Mouse (Mus musculus) CH12.LX (cell line): ENCODE measurements at regions not wholly inside any gene's neighbourhood (a gene's known extent, or its start where the extent isn't known, plus 50 kb on each side); places are given as distances from the start of the nearest gene placed in this dataset.

Experiments used
- CHD1 ChIP-seq: IDR thresholded peaks from 2 replicates; pipeline ENCODE4 v1.6.1; 2012; ENCODE audit warnings: low read depth, low read length, improper control_type of control experiment, inconsistent platforms
- CHD2 ChIP-seq: IDR thresholded peaks from 2 replicates; pipeline ENCODE4 v1.6.1; 2011; ENCODE audit warnings: low read length, improper control_type of control experiment
- CTCF ChIP-seq, 2 experiments: IDR thresholded peaks in 1 of 2; conservative IDR thresholded peaks in 1 of 2; 2 replicates each; pipeline ENCODE4 v1.5.1; 2011 to 2012; ENCODE audit warnings: low read depth in 2 of 2, low read length in 2 of 2, improper control_type of control experiment in 1 of 2, inconsistent platforms in 1 of 2, mild to moderate bottlenecking in 1 of 2, moderate library complexity in 1 of 2
- ELF1 ChIP-seq: IDR thresholded peaks from 2 replicates; pipeline ENCODE4 v1.6.1; 2014; ENCODE audit warnings: low read depth, mild to moderate bottlenecking, inconsistent platforms, low read length, improper control_type of control experiment
- HCFC1 ChIP-seq: IDR thresholded peaks from 2 replicates; pipeline ENCODE4 v1.6.1; 2012; ENCODE audit warnings: low read depth, mild to moderate bottlenecking, inconsistent platforms, low read length, improper control_type of control experiment
- MAZ ChIP-seq: IDR thresholded peaks from 2 replicates; pipeline ENCODE4 v1.6.1; 2012; ENCODE audit warnings: low read depth, mild to moderate bottlenecking, inconsistent platforms, low read length, improper control_type of control experiment, moderate library complexity
- MXI1 ChIP-seq: IDR thresholded peaks from 2 replicates; pipeline ENCODE4 v1.6.1; 2011; ENCODE audit warnings: mild to moderate bottlenecking, low read depth, low read length, improper control_type of control experiment
- POLR2A ChIP-seq: IDR thresholded peaks from 2 replicates; pipeline ENCODE4 v1.6.1; 2011; ENCODE audit warnings: low read depth, mild to moderate bottlenecking, improper control_type of control experiment, low read length
- RAD21 ChIP-seq: IDR thresholded peaks from 2 replicates; pipeline ENCODE4 v1.6.1; 2011; ENCODE audit warnings: low read depth, mild to moderate bottlenecking, low read length, improper control_type of control experiment, moderate library complexity
- SMC3 ChIP-seq: IDR thresholded peaks from 2 replicates; pipeline ENCODE4 v1.6.1; 2011; ENCODE audit warnings: low read depth, low read length, improper control_type of control experiment
- TCF12 ChIP-seq: IDR thresholded peaks from 2 replicates; pipeline ENCODE4 v1.6.1; 2014; ENCODE audit warnings: low read depth, mild to moderate bottlenecking, inconsistent platforms, low read length, improper control_type of control experiment
- ZKSCAN1 ChIP-seq: IDR thresholded peaks from 2 replicates; pipeline ENCODE4 v1.6.1; 2012; ENCODE audit warnings: low read depth, inconsistent platforms, low read length, improper control_type of control experiment, borderline replicate concordance
- ZMIZ1 ChIP-seq: IDR thresholded peaks from 2 replicates; pipeline ENCODE4 v1.6.1; 2012; ENCODE audit warnings: low read depth, mild to moderate bottlenecking, inconsistent platforms, low read length, improper control_type of control experiment
- ZNF384 ChIP-seq: IDR thresholded peaks from 2 replicates; pipeline ENCODE4 v1.6.1; 2012; ENCODE audit warnings: low read depth, low read length, improper control_type of control experiment, inconsistent platforms

DNA sequence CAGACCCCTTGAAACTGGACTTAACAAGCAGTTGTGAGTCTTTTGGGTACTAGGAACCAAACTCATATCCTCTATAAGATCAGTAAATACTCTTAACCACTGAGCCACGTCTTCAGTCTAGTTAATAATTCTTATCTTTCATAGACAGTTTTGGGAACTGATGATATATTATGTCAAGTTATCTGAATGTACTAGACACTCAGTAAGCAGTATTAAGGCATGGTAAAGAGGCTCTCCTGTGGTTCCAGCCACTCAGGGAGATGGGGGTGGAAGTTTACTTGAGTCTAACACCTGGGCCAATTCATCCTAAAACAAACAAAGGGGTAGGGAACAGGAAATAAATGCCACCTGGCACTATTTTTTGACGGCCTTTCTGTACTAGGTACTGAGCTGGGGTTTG lies 81.2 kb upstream of the Fut8 start:
- TF ChIP-seq ZKSCAN1 (no peak), CTCF (conservative IDR thresholded peaks at IDR 0.05 in 1 of 2, IDR thresholded peaks at IDR 0.05 in 1 of 2; ENCODE audit: low read depth in 2 of 2, low read length in 2 of 2) (no peak), RAD21 (no peak), MAZ (no peak), CHD1 (no peak), HCFC1 (no peak), POLR2A (no peak), TCF12 (no peak), MXI1 (no peak), SMC3 (no peak), ELF1 (no peak), ZNF384 (no peak), CHD2 (no peak), ZMIZ1 (no peak)
